Mouse (Mus musculus): ENCODE data around the gene Kcp. TPM values are rescaled to one million over a fixed set of nuclear protein-coding genes. Genes with fewer than 3 reads are reported as not detected.

Gene Kcp
- 5.1 and 7.1 TPM in 2 replicates for polyA plus RNA-seq (2011; ENCODE audit: insufficient read length, low read depth, missing spikeins)

DNA sequence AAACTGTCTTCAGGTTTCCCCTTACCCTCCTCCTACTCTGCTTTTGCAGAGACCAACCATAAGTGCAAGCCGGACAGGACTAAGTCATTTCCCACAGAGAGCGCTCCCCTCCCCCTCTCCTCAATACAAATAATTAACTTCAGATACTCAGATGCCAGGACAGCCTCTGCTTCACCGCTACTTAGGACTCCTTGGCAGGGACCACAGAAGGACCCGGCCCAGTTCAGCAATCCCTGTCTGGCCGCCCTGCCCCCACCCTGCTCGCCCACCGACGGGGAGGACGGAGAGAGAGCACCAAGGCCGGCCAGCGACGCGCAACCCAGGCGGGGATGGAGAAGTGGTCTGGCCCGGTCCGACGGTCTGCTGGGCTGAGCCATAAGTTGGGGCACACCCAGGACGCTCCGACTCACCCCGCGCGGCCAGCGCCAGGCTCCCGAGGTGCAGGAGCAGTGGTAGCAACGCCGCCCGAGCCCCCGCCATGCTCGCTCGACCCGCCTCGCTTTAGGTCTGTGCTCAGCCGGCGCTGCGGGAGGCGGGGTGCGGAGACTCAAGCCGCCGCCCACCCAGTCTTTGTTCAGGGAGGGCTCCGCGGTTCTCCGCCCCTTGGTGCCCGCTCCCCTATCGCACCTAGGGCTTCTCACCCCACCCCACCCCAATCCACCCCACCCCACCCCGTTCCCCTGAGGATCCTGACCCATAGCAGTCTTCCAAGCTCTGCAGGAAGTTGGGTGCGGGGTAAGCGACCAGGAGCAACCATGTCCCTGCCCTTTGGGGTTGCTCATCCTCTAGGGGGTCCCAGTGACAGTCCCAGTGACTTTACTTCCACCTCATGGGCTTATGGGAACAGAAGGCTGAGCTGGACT lies at the start of gene Kcp:
TSS of gene Kcp (minus strand) at position 506 of the 863 bp plus-strand sequence.
- Histone ChIP-seq H3K4me3 (ENCODE audit: insufficient read depth, low read length) (peak within 1 kb of the TSS; percentile 31), H3K27ac (ENCODE audit: insufficient read depth, low read length) (no peak within 1 kb of the TSS), H3K4me1 (ENCODE audit: control insufficient read depth, insufficient read depth, low read length) (no peaks in the 10 kb centered on the region)
- no peak for TF ChIP-seq POLR2A (IDR thresholded peaks at IDR 0.05; ENCODE audit: low read depth, low read length)
- TF ChIP-seq CTCF (IDR thresholded peaks at IDR 0.05; ENCODE audit: borderline replicate concordance, insufficient read depth, low read length) = no peak

DNA sequence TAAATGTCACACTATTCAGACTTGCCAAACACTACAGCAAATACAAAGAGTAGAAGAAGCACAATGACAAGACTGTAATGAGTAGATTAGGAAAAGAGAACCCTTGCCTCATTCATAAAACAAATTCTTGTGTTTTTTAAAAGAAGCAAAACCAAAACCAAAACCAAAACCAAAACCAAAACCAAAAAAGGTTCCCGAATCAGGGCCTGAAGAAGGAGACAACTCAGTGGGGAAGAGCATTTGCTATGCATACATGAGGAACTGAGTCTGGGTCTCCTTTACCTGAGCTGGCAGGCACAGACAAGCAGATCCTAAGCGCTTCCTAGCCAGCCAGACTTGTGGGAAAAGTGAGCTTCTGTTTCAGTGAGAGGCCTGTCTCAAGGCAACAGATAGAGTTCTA lies 49.4 kb upstream of the Kcp start:
- TF ChIP-seq CTCF (IDR thresholded peaks at IDR 0.05; ENCODE audit: borderline replicate concordance, insufficient read depth, low read length) = no peak
- TF ChIP-seq POLR2A (IDR thresholded peaks at IDR 0.05; ENCODE audit: low read depth, low read length) = no peak
- Histone ChIP-seq H3K27ac (ENCODE audit: insufficient read depth, low read length) (no peak overlapping the region), H3K4me3 (ENCODE audit: insufficient read depth, low read length) (no peak overlapping the region), H3K4me1 (ENCODE audit: control insufficient read depth, insufficient read depth, low read length) (no peaks in the 10 kb centered on the region)

DNA sequence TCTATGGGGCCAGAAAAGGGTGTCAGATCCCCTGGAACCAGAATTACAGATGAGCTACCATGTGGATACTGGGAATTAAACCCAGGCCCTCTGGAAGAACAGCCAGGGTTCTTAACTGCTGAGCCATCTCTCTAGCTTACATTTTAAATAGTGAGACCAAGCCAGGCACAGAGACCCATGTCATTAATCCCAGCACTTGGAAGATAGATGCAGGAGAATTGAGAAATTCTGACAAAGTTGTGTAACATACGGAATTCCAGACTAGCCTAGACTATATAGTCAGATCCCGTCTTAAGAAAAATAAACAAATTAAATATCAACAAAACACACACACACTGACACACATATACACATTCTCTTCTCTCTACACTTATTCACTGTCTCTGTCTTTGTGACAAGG lies 44.8 kb upstream of the Kcp start:
- Histone ChIP-seq H3K4me3 (ENCODE audit: insufficient read depth, low read length) (no peak overlapping the region), H3K4me1 (ENCODE audit: control insufficient read depth, insufficient read depth, low read length) (no peaks in the 10 kb centered on the region), H3K27ac (ENCODE audit: insufficient read depth, low read length) (no peak overlapping the region)
- TF ChIP-seq POLR2A (IDR thresholded peaks at IDR 0.05; ENCODE audit: low read depth, low read length) = no peak
- no peak for TF ChIP-seq CTCF (IDR thresholded peaks at IDR 0.05; ENCODE audit: borderline replicate concordance, insufficient read depth, low read length)

DNA sequence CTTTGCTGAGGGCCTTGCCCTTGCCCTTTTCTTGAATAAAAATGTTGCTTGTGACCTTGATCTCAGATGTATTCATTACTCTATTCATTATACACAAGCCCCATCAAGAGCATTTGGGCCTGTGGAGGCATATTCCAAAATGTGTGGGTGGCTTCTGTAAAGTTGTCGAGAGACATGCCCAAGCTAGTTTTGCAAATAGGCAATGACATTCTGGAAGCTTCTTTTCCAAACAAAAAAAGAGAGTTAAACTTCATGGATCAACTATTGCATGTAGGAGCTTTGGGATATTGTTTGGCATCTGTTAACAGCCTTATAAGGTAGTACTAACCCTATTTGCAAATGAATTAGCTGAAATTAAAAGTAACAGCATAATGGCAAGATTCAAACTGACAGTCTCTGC lies 40.3 kb upstream of the Kcp start:
- TF ChIP-seq POLR2A (IDR thresholded peaks at IDR 0.05; ENCODE audit: low read depth, low read length) = no peak
- TF ChIP-seq CTCF (IDR thresholded peaks at IDR 0.05; ENCODE audit: borderline replicate concordance, insufficient read depth, low read length) = no peak
- Histone ChIP-seq H3K27ac (ENCODE audit: insufficient read depth, low read length) (peak overlapping the region; percentile 87), H3K4me1 (ENCODE audit: control insufficient read depth, insufficient read depth, low read length) (no peaks in the 10 kb centered on the region), H3K4me3 (ENCODE audit: insufficient read depth, low read length) (no peak overlapping the region)

DNA sequence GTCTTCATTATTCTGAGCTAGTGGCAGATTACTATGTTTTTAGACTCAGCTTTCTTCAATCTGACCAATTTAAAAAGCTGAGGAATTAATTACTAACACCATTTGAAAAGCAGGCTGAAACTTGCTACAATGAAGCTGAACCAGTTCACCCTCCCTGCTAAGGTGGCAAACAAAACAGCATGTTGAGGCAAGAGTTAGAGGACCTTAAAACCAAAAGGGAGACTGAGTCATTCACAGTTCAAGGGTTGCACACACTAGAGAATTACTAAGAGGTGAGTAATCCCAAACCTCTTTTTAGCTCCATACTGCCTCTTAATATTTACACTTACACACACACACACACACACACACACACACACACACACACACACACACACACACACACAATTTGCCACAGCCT lies 39.8 kb upstream of the Kcp start:
- no peaks in the 10 kb centered on the region for H3K4me1 ChIP-seq (ENCODE audit: control insufficient read depth, insufficient read depth, low read length)
- TF ChIP-seq POLR2A (IDR thresholded peaks at IDR 0.05; ENCODE audit: low read depth, low read length) (no peak), CTCF (IDR thresholded peaks at IDR 0.05; ENCODE audit: borderline replicate concordance, insufficient read depth, low read length) (no peak)
- H3K4me3 ChIP-seq (ENCODE audit: insufficient read depth, low read length) = no peak overlapping the region
- H3K27ac ChIP-seq (ENCODE audit: insufficient read depth, low read length) = peak overlapping the region; percentile 87; the same call in 1 of the 2 replicates

DNA sequence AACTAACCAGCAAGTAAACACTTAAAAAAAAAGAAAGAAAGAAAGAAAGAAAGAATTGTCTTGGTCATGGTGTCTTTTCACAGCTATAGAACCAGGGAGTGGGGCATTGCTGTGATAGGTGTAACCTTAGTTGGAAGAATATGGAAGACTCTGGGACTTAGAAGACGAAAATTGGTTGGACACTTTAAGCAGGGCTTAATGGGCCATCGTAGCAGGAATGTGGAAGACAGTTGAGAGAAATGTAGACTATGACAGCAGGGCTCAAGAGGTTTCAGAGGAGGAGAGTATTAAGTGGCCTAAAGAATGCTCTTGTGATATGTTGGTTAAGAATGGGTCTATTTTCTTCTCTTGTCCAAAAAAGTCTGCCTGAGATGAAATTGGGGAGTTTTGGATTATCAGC lies 37.9 kb upstream of the Kcp start:
- no peak overlapping the region for H3K4me3 ChIP-seq (ENCODE audit: insufficient read depth, low read length)
- no peaks in the 10 kb centered on the region for H3K4me1 ChIP-seq (ENCODE audit: control insufficient read depth, insufficient read depth, low read length)
- no peak overlapping the region for H3K27ac ChIP-seq (ENCODE audit: insufficient read depth, low read length)
- TF ChIP-seq POLR2A (IDR thresholded peaks at IDR 0.05; ENCODE audit: low read depth, low read length) = no peak
- TF ChIP-seq CTCF (IDR thresholded peaks at IDR 0.05; ENCODE audit: borderline replicate concordance, insufficient read depth, low read length) = no peak

DNA sequence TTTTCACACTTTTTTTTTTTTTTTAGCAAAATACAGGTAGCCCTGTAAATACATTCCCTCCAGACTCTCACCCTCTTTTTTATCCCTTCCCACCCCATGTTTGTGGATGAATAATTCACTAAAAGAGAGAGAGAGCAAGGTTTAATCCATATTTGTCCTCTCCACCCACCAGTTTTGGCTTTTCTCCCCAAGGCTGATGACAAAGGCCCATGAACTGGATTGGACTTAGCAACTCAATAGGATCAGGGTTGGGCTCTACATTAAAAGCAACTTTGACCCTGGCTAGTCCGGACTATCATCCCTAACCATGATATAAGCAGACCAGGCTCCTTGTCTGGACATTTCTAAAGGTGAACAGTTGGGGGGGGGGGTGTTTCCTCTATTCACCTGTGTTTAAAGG lies 33.2 kb upstream of the Kcp start:
- no peak overlapping the region for H3K27ac ChIP-seq (ENCODE audit: insufficient read depth, low read length)
- no peak for TF ChIP-seq POLR2A (IDR thresholded peaks at IDR 0.05; ENCODE audit: low read depth, low read length)
- no peak for TF ChIP-seq CTCF (IDR thresholded peaks at IDR 0.05; ENCODE audit: borderline replicate concordance, insufficient read depth, low read length)
- no peaks in the 10 kb centered on the region for H3K4me1 ChIP-seq (ENCODE audit: control insufficient read depth, insufficient read depth, low read length)
- no peak overlapping the region for H3K4me3 ChIP-seq (ENCODE audit: insufficient read depth, low read length)

DNA sequence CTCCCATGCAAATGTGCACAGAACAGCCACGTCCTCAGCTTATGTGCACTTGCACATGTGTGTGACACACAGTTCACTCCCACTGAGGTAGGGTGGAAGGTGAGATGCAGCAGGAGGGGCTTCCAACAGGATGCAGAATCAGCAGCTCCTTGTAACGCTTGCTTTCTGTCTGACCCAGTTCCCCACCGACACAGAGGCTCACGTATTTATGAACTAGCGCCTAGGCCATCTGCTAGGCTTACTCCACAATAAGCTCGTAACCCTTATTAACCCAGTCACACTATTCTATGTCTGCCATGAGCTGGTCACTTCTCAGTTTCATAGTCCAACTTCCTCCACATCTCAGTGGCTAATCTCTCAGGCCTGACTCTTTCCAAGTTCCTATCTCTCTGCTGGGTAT lies 32.5 kb upstream of the Kcp start:
- H3K27ac ChIP-seq (ENCODE audit: insufficient read depth, low read length) = no peak overlapping the region
- no peaks in the 10 kb centered on the region for H3K4me1 ChIP-seq (ENCODE audit: control insufficient read depth, insufficient read depth, low read length)
- H3K4me3 ChIP-seq (ENCODE audit: insufficient read depth, low read length) = no peak overlapping the region
- TF ChIP-seq POLR2A (IDR thresholded peaks at IDR 0.05; ENCODE audit: low read depth, low read length) (no peak), CTCF (IDR thresholded peaks at IDR 0.05; ENCODE audit: borderline replicate concordance, insufficient read depth, low read length) (no peak)

DNA sequence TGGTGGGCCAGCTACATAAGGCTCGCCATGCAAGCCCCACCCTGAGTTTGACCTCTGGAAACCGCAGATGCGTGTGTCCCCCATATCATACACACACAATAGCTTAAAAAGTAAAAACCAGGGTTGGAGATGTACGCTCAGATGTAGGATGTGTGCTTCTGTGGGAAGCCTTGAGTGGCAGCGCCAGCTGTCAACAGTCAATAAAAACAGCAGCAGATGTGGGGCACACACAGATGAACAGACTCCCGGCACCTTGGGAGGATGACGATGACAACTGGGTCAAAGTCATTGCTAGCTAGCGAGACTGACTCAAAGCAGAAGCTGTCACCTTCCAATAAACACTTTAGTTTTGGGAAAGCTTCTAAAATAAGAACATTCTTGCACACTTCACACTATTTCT lies 31.8 kb upstream of the Kcp start:
- TF ChIP-seq POLR2A (IDR thresholded peaks at IDR 0.05; ENCODE audit: low read depth, low read length) (no peak), CTCF (IDR thresholded peaks at IDR 0.05; ENCODE audit: borderline replicate concordance, insufficient read depth, low read length) (no peak)
- no peak overlapping the region for H3K4me3 ChIP-seq (ENCODE audit: insufficient read depth, low read length)
- no peak overlapping the region for H3K27ac ChIP-seq (ENCODE audit: insufficient read depth, low read length)
- no peaks in the 10 kb centered on the region for H3K4me1 ChIP-seq (ENCODE audit: control insufficient read depth, insufficient read depth, low read length)

DNA sequence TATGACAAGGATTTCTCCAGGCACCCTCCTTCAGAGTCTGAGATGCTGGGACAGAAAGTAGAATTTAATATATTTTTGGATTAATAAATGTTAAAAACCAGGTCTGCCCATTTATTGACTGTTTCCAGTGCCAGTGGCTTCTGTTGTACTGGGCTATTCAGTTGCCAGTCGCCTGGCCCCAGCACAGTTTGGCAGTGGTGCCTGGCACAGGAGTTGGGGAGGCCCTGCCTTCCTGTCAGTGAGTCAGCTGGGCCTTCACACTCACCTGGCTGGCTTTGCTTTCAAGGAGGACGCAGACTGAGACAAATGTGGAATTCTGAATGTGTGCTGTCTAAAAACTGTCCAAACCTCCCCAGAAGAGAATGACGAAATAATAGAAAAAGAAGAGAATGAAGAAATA lies 29.5 kb upstream of the Kcp start:
- H3K4me3 ChIP-seq (ENCODE audit: insufficient read depth, low read length) = no peak overlapping the region
- TF ChIP-seq CTCF (IDR thresholded peaks at IDR 0.05; ENCODE audit: borderline replicate concordance, insufficient read depth, low read length) (no peak), POLR2A (IDR thresholded peaks at IDR 0.05; ENCODE audit: low read depth, low read length) (no peak)
- no peak overlapping the region for H3K27ac ChIP-seq (ENCODE audit: insufficient read depth, low read length)
- no peaks in the 10 kb centered on the region for H3K4me1 ChIP-seq (ENCODE audit: control insufficient read depth, insufficient read depth, low read length)

All from embryonic fibroblast, embryonic 13.5 days (primary cell).